Mouse (Mus musculus) urinary bladder, postnatal 14 days (tissue): ENCODE data around the gene Arfgef3.
A peak's percentile ranks its signal among the peaks of the same experiment; 100 is the strongest.
"Not testable (repeated sequence)": the region's sequence is repeated elsewhere in the genome, so short reads cannot be mapped to it uniquely, and the experiment has no call there.

Source experiments
- DNase-seq: peaks from one replicate; pipeline ENCODE4 v3.0.0; 2021; ENCODE audit warnings: low spot score

Arfgef3 gene

GRCm38 (mm10) chr10:18572581-18572980 lies 171.2 kb downstream of the Arfgef3 start:
- DNase-seq = no peak

- peak; percentile 63 for DNase-seq
Observed at GRCm38 (mm10) chr10:18562940-18563339, 180.8 kb downstream of the Arfgef3 start.

GRCm38 (mm10) chr10:18561445-18561844 lies 182.3 kb downstream of the Arfgef3 start:
- no peak for DNase-seq

- DNase-seq = not testable (repeated sequence)
Observed at GRCm38 (mm10) chr10:18559076-18559475, 184.7 kb downstream of the Arfgef3 start.

- DNase-seq = no peak
Observed at GRCm38 (mm10) chr10:18549321-18550216, 194.2 kb downstream of the Arfgef3 start.

GRCm38 (mm10) chr10:18547381-18547780 lies 196.4 kb downstream of the Arfgef3 start:
- DNase-seq = peak; percentile 45

GRCm38 (mm10) chr10:18545813-18546235 lies 197.9 kb downstream of the Arfgef3 start, which contains the start of gene Hebp2:
TSS of gene Hebp2 (minus strand) at chr10:18546076.
- DNase-seq = peak; percentile 84

GRCm38 (mm10) chr10:18545309-18545708 lies 198.4 kb downstream of the Arfgef3 start:
- DNase-seq = no peak

GRCm38 (mm10) chr10:18536889-18537288 lies 206.9 kb downstream of the Arfgef3 start:
- DNase-seq = no peak

- no peak for DNase-seq
Observed at GRCm38 (mm10) chr10:18532293-18532692, 211.5 kb downstream of the Arfgef3 start.
